Mouse (Mus musculus) liver, embryonic 11.5 days (tissue): Measurements from ENCODE around the gene Rbm34. TPM values are rescaled to one million over a fixed set of nuclear protein-coding genes. Genes with fewer than 3 reads are reported as not detected.

ENCODE experiments used
- ATAC-seq: fragments of 200-750 bp; cut with Nextera tagmentation; replicated peaks from 2 replicates; pipeline ENCODE4 v1.8.0; 2017; ENCODE audit warnings: moderate number of reproducible peaks, mild to moderate bottlenecking, moderate TSS enrichment, moderate library complexity; ENCODE audit not compliant: low FRiP score
- DNase-seq: peaks from one replicate; pipeline ENCODE4 v3.0.0-alpha.2; 2017; ENCODE audit warnings: low spot score
- H3K27ac ChIP-seq: fragments of 300-500 bp; sonication (generic); 2 replicates; pipeline ENCODE4 v1.5.1; 2014; ENCODE audit warnings: mild to moderate bottlenecking, low read depth, low read length, control low read depth
- H3K27me3 ChIP-seq: fragments of 300-500 bp; sonication (generic); replicated peaks from 2 replicates; pipeline ENCODE4 v1.6.1; 2014; ENCODE audit warnings: low read length, mixed read lengths; ENCODE audit not compliant: control insufficient read depth, insufficient read depth
- H3K36me3 ChIP-seq: fragments of 300-500 bp; sonication (generic); 2 replicates; pipeline ENCODE4 v1.6.1; 2014; ENCODE audit warnings: mild to moderate bottlenecking, low read length, moderate library complexity, mixed read lengths; ENCODE audit not compliant: control insufficient read depth, insufficient read depth
- H3K4me1 ChIP-seq: fragments of 300-500 bp; sonication (generic); replicated peaks from 2 replicates; pipeline ENCODE4 v1.6.1; 2014; ENCODE audit warnings: low read length, mixed read lengths; ENCODE audit not compliant: control insufficient read depth, insufficient read depth
- H3K4me2 ChIP-seq: fragments of 300-500 bp; sonication (generic); 2 replicates; pipeline ENCODE4 v1.6.1; 2014; ENCODE audit warnings: mild to moderate bottlenecking, control low read depth, moderate library complexity
- H3K4me3 ChIP-seq: fragments of 300-500 bp; sonication (generic); 2 replicates; pipeline ENCODE4 v1.5.1; 2014; ENCODE audit warnings: low read depth, low read length, control low read depth
- H3K9ac ChIP-seq: fragments of 300-500 bp; sonication (generic); 2 replicates; pipeline ENCODE4 v1.6.1; 2014; ENCODE audit warnings: low read depth, low read length, control low read depth
- H3K9me3 ChIP-seq: fragments of 300-500 bp; sonication (generic); 2 replicates; pipeline ENCODE4 v1.6.1; 2016; ENCODE audit warnings: low read length, inconsistent platforms, mixed read lengths; ENCODE audit not compliant: control insufficient read depth
- WGBS: fragments of 180-500 bp; shearing (Covaris S2); extraction: QIAGEN DNeasy Blood & Tissue Kit; methylation state at CpG from one replicate; pipeline ENCODE4 v1.1.7; 2014; 5-methylcytosine and 5-hydroxymethylcytosine counted together
- polyA plus RNA-seq: library from polyadenylated mRNA; unstranded; fragments of >200 nt; fragmentation: Nextera tagmentation; extraction: Ambion mirVana; gene quantifications from 2 replicates; pipeline ENCODE4 v1.2.1, GENCODE M21; 2014

Rbm34 gene
- polyA plus RNA-seq, 1 experiment from 2014 or later = 30.5 TPM

- Histone ChIP-seq H3K4me2 (no peak overlapping the region), H3K9ac (no peak overlapping the region), H3K27ac (no peak overlapping the region), H3K4me3 (no peak overlapping the region), H3K36me3 (no peaks in the 10 kb centered on the region), H3K4me1 (peaks cover 4% of the 10 kb centered on the region), H3K27me3 (no peaks in the 10 kb centered on the region), H3K9me3 (no peaks in the 10 kb centered on the region)
- no peak for ATAC-seq
- no peak for DNase-seq
- 43% methylated on average over 2 of the region's 2 CpGs for WGBS
Observed at GRCm38 (mm10) chr8:126901049-126901448, 69.8 kb downstream of the Rbm34 start.

Other genes starting within 250 kb of the Rbm34 start
- gene Tomm20, start 25.2 kb downstream of the Rbm34 start, polyA plus RNA-seq = 359 and 372 TPM in 2 replicates
- 12.5 and 14.5 TPM in 2 replicates for gene Pard3, start 92.8 kb upstream of the Rbm34 start, polyA plus RNA-seq